Mouse (Mus musculus) heart, embryonic 11.5 days (tissue): ENCODE data around the gene Taf12. TPM values are rescaled to one million over a fixed set of nuclear protein-coding genes. Genes with fewer than 3 reads are reported as not detected.

ENCODE experiments used
- ATAC-seq: fragments of 200-750 bp; cut with Nextera tagmentation; replicated peaks from 2 replicates; pipeline ENCODE4 v1.8.0; 2017; ENCODE audit warnings: moderate library complexity; ENCODE audit not compliant: insufficient number of reproducible peaks, low FRiP score, low TSS enrichment
- H3K27ac ChIP-seq: fragments of 300-500 bp; sonication (generic); 2 replicates; pipeline ENCODE4 v1.5.1; 2014; ENCODE audit warnings: mild to moderate bottlenecking, low read depth, low read length
- H3K27me3 ChIP-seq: fragments of 300-500 bp; sonication (generic); 2 replicates; pipeline ENCODE4 v1.6.1; 2014; ENCODE audit warnings: mild to moderate bottlenecking, low read length, mixed read lengths; ENCODE audit not compliant: control insufficient read depth, insufficient read depth
- H3K36me3 ChIP-seq: fragments of 300-500 bp; sonication (generic); 2 replicates; pipeline ENCODE4 v1.6.1; 2014; ENCODE audit warnings: mild to moderate bottlenecking, low read length, moderate library complexity, mixed read lengths; ENCODE audit not compliant: control insufficient read depth, insufficient read depth
- H3K4me1 ChIP-seq: fragments of 300-500 bp; sonication (generic); 2 replicates; pipeline ENCODE4 v1.6.1; 2014; ENCODE audit warnings: low read length; ENCODE audit not compliant: control insufficient read depth, insufficient read depth
- H3K4me2 ChIP-seq: fragments of 300-500 bp; sonication (generic); 2 replicates; pipeline ENCODE4 v1.6.1; 2014; ENCODE audit warnings: mild to moderate bottlenecking, moderate library complexity
- H3K4me3 ChIP-seq: fragments of 300-500 bp; sonication (generic); 2 replicates; pipeline ENCODE4 v1.5.1; 2014; ENCODE audit warnings: low read depth, low read length
- H3K9ac ChIP-seq: fragments of 300-500 bp; sonication (generic); 2 replicates; pipeline ENCODE4 v1.6.1; 2014; ENCODE audit warnings: mild to moderate bottlenecking, low read depth, low read length, moderate library complexity
- H3K9me3 ChIP-seq: fragments of 300-500 bp; sonication (generic); replicated peaks from 2 replicates; pipeline ENCODE4 v1.6.1; 2016; ENCODE audit warnings: low read length; ENCODE audit not compliant: control insufficient read depth
- WGBS: fragments of 180-500 bp; shearing (Covaris S2); extraction: QIAGEN DNeasy Blood & Tissue Kit; methylation state at CpG from one replicate; pipeline ENCODE4 v1.1.7; 2014; ENCODE audit not compliant: insufficient replicate concordance; 5-methylcytosine and 5-hydroxymethylcytosine counted together
- polyA plus RNA-seq: library from polyadenylated mRNA; unstranded; fragments of >200 nt; fragmentation: Nextera tagmentation; extraction: Ambion mirVana; gene quantifications from 2 replicates; pipeline ENCODE4 v1.2.1, GENCODE M21; 2014

Taf12 gene
- polyA plus RNA-seq, 1 experiment from 2014 or later: 37.3 TPM

DNA sequence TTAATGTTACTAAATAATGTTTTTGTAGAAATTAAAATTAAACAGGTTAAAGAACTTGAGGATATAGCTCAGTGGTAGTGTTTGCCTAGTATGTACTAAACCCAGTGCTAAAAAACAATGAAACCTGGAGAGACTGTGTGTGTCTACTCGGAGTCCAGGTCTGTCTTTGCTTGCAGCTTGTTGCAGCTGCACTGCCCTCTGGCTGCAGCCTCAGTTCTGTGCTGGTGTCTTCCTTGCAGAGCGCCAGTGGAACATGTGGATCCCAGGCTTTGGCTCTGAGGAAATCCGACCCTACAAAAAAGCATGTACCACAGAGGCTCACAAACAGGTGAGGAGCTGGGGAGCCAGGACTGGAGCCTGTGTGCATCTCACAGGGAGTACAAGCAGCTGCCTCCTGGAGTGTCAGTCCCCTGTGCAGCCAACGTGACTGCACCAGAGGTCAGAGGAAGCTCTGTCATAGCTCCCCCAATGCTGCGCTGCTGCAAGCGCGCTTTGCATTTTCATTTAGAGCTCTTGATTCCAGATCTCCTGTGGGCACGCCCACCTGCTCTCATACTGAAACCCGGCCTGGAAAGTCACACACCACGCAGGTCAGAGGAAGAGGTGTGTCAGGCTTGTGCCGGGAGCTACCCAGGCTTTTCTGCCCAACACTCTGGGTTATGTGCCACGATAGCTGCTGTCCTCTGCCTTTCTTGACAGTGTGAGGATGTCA lies 17.6 kb downstream of the Taf12 start:
- H3K4me2 ChIP-seq: no peak overlapping the region
- no peak overlapping the region for H3K27ac ChIP-seq
- H3K4me3 ChIP-seq: no peak overlapping the region
- no peaks in the 10 kb centered on the region for H3K4me1 ChIP-seq
- H3K9ac ChIP-seq: no peak overlapping the region
- no peaks in the 10 kb centered on the region for H3K27me3 ChIP-seq
- peaks cover 18% of the 10 kb centered on the region for H3K36me3 ChIP-seq
- WGBS: 82% methylated on average over 12 of the region's 12 CpGs
- peaks cover 3% of the 10 kb centered on the region; the same call in 1 of the 2 replicates for H3K9me3 ChIP-seq
- no peak for ATAC-seq

- Histone ChIP-seq H3K4me2 (no peak overlapping the region), H3K9me3 (peaks cover 3% of the 10 kb centered on the region; the same call in 1 of the 2 replicates), H3K27ac (no peak overlapping the region), H3K4me3 (no peak overlapping the region), H3K27me3 (no peaks in the 10 kb centered on the region), H3K9ac (no peak overlapping the region), H3K36me3 (peaks cover 16% of the 10 kb centered on the region), H3K4me1 (no peaks in the 10 kb centered on the region)
- WGBS: 51% methylated on average over 4 of the region's 4 CpGs
- no peak for ATAC-seq
Measured at GRCm38 (mm10) chr4:132292988-132293387, 18.8 kb downstream of the Taf12 start.

- Histone ChIP-seq H3K4me1 (no peaks in the 10 kb centered on the region), H3K27me3 (no peaks in the 10 kb centered on the region), H3K27ac (no peak overlapping the region), H3K4me2 (no peak overlapping the region), H3K9me3 (peaks cover 3% of the 10 kb centered on the region; the same call in 1 of the 2 replicates), H3K4me3 (no peak overlapping the region), H3K36me3 (peaks cover 16% of the 10 kb centered on the region), H3K9ac (no peak overlapping the region)
- WGBS: 81% methylated on average over 7 of the region's 7 CpGs
- no peak for ATAC-seq
Measured at GRCm38 (mm10) chr4:132293682-132294240, 19.6 kb downstream of the Taf12 start.

- H3K9me3 ChIP-seq: peaks cover 3% of the 10 kb centered on the region; the same call in 1 of the 2 replicates
- ATAC-seq: no peak
- no peak overlapping the region for H3K4me2 ChIP-seq
- 42% methylated on average over 8 of the region's 8 CpGs for WGBS
- H3K36me3 ChIP-seq: peaks cover 9% of the 10 kb centered on the region
- no peaks in the 10 kb centered on the region for H3K27me3 ChIP-seq
- H3K9ac ChIP-seq: no peak overlapping the region
- H3K4me3 ChIP-seq: no peak overlapping the region
- no peak overlapping the region for H3K27ac ChIP-seq
- no peaks in the 10 kb centered on the region for H3K4me1 ChIP-seq
Measured at GRCm38 (mm10) chr4:132295696-132296390, 21.7 kb downstream of the Taf12 start.

DNA sequence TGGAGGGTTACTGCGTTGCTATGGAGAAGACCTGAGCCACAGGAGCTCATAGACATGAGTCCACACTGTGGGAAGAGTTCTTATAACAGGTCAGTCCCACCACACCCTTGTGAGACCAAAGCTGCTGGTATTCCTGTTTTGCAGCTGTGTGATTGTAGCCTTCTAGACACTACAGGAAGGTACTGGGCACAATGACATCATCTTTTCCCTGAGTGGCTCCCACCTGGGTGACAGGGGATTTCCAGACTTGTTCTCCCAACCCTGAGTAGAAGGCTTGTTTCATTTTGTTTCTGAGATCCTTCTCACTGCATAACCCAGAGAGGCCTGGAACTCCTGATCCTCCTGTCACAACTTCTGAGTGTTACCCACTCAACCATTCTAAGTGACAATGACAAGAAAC lies 25.7 kb downstream of the Taf12 start:
- no peaks in the 10 kb centered on the region for H3K27me3 ChIP-seq
- no peak overlapping the region for H3K4me3 ChIP-seq
- H3K9ac ChIP-seq: no peak overlapping the region
- H3K4me1 ChIP-seq: peaks cover 6% of the 10 kb centered on the region
- no peak overlapping the region for H3K4me2 ChIP-seq
- no peak for ATAC-seq
- 100% methylated on average over 1 of the region's 1 CpGs for WGBS
- no peaks in the 10 kb centered on the region for H3K36me3 ChIP-seq
- H3K27ac ChIP-seq: no peak overlapping the region
- no peaks in the 10 kb centered on the region for H3K9me3 ChIP-seq

DNA sequence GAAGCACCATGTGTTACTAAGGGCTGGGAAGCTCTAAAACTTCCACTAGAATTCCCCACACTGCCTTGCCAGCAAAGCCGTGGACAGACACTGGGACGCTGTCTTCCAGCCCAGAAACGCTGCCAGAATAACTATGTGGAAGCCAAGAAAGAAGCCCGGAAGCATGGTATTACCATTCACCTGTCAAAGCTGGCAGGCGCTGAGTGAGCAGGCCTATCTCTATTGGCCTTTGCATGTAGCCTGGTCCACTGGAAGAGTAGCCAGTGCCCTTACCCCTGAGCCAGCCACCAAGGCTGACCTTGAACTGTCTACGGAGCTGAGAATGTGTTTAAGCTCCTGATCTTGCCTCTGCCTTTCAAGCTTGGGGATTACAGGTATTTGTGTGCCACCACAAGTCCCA lies 27.3 kb downstream of the Taf12 start:
- no peak overlapping the region for H3K27ac ChIP-seq
- no peaks in the 10 kb centered on the region for H3K27me3 ChIP-seq
- no peak overlapping the region for H3K4me3 ChIP-seq
- no peaks in the 10 kb centered on the region for H3K36me3 ChIP-seq
- H3K9ac ChIP-seq: no peak overlapping the region
- H3K4me2 ChIP-seq: no peak overlapping the region
- H3K4me1 ChIP-seq: peaks cover 6% of the 10 kb centered on the region
- ATAC-seq: no peak
- H3K9me3 ChIP-seq: no peaks in the 10 kb centered on the region
- 63% methylated on average over 6 of the region's 6 CpGs for WGBS

DNA sequence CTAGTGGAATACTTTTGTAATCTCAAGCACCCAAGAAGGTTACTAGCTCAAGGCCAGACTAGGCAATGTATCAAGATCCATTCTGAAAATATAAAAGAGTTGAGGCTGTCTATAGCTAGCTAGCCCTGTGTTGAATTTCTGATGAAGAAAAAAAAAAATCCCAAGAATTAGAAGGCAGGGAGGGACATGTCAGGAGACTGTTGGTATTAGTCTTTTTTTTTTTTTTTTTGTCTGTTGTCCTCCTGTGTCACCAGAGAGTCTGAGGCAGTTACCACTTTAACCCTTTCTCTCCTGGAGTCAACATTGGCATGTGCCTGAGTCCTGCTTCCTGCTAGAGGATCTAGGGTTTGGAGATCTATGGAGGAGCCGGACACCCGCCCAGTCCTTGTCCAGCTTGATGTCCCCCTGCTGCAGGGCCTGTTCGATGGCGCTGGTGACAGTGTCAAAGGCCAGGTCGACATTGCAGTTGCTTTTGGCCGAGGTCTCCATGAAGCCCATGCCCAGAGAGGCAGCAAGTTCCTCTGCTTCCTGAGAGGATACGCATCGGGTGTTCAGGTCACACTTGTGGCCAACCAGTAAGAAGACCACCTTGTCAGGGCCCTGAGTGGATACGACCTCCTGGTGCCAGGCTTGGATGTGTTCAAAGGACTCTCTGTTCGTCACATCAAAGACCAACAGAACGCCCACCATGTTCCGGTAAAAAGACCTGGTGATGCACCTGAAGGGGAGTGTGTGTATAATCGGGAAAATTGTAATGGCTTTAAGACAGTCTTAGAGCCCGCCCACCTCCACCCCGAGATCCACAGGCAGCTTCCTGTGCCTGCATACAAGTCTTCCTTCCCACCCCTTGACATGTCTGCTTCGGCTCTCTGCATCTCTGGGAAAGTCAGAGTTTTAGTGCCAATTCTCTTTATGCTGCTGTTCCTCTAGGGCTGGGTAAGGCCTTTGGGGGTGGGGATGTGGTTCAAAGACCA lies 28.1 kb downstream of the Taf12 start:
- Histone ChIP-seq H3K4me1 (peaks cover 6% of the 10 kb centered on the region), H3K36me3 (no peaks in the 10 kb centered on the region), H3K9ac (peak overlapping the region; percentile 73; the same call in 1 of the 2 replicates), H3K4me2 (peak overlapping the region; percentile 76), H3K27ac (no peak overlapping the region), H3K9me3 (no peaks in the 10 kb centered on the region), H3K4me3 (peak overlapping the region; percentile 53), H3K27me3 (no peaks in the 10 kb centered on the region)
- no peak for ATAC-seq
- 64% methylated on average over 16 of the region's 16 CpGs for WGBS

- Histone ChIP-seq H3K9me3 (no peaks in the 10 kb centered on the region), H3K27me3 (no peaks in the 10 kb centered on the region), H3K27ac (no peak within 1 kb of the TSS), H3K4me2 (peak within 1 kb of the TSS; percentile 76), H3K36me3 (no peaks in the 10 kb centered on the region), H3K9ac (peak within 1 kb of the TSS; percentile 73), H3K4me3 (peak within 1 kb of the TSS; percentile 53), H3K4me1 (peaks cover 6% of the 10 kb centered on the region)
- WGBS: 2% methylated on average over 31 of the region's 31 CpGs
- ATAC-seq: peak; percentile 66
Measured at GRCm38 (mm10) chr4:132302939-132303479, 28.8 kb downstream of the Taf12 start, which contains the start of gene Rab42. Gene Rab42 (minus strand): TSS chr4:132303385.
